Mouse (Mus musculus) right cerebral cortex, postnatal 36 days (tissue): ENCODE data around the gene Nudt17.
"Not testable (repeated sequence)": the region's sequence is repeated elsewhere in the genome, so short reads cannot be mapped to it uniquely, and the experiment has no call there.

Experiments
- DNase-seq, 2 experiments: peaks; one replicate each; pipeline ENCODE4 v3.0.0; 2022; ENCODE audit warnings: low spot score in 2 of 2, mixed read lengths in 1 of 2

Nudt17 gene

GRCm38 (mm10) chr3:96671519-96671918 is 36.8 kb downstream of the Nudt17 start:
- DNase-seq: no peak

DNA sequence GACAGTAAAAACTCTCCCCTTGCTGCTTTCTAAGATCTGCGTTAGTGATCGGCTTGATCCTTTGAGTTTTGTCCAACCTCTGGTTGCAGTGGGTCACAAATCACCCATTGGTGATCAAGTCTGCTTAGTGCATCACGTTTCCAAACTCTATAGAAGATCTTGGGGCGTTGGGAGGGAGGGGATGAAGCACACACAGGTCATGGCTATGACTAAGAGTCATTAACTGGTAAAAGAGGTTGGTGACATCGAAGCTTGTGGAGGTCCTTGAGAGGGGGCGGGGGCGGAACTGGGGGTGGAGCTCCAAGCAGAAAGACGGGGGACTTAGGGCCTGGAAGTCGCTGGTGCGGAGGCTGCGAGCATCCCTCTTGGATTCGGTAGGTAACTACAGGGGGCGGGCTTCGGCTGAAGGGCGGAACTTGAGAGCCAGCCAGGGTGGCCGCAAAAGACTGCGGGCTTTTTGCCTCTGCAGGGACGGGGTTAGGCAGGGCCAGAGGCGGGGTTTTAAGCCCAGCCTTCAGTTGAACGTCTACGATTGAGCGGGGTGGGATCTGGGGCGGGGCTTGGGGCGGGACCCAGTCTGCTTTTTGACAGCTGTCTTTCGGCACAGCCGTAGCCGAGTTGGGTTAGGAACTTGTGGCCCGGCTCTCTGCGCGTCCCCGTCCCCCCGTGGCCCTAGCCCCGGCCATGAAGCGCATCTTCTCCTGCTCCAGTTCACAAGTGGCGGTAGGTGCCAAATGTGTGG is 38.5 kb downstream of the Nudt17 start, which contains the start of gene Ankrd35:
TSS of gene Ankrd35 (plus strand) at position 405 of the 742 bp plus-strand sequence.
- peak; percentile 52 to 68 for DNase-seq

DNA sequence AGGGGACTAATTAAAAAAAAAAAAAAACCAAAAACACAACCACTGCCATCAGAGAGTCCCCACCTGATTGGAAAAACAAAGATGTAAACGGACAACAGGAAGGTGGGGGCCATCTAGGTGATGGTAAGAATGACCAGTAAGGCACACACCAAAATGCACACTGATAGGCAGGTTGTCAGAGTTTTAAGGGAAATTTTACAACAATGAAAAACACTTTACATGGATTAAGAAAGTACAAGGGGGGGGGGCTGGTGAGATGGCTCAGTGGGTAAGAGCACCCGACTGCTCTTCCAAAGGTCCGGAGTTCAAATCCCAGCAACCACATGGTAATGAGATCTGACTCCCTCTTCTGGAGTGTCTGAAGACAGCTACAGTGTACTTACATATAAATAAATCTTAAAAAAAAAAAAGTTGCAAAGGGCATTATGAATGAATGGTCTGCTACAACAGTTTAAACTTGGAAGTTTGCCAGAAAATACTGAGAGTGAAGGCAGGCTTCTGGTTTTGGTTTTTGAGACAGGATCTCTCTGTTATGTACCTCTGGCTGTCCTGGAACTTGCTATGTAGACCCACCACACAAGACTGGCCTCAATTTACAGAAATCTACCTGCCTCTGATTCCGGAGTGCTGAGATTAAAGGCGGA is 39.8 kb downstream of the Nudt17 start:
- DNase-seq: no peak

DNA sequence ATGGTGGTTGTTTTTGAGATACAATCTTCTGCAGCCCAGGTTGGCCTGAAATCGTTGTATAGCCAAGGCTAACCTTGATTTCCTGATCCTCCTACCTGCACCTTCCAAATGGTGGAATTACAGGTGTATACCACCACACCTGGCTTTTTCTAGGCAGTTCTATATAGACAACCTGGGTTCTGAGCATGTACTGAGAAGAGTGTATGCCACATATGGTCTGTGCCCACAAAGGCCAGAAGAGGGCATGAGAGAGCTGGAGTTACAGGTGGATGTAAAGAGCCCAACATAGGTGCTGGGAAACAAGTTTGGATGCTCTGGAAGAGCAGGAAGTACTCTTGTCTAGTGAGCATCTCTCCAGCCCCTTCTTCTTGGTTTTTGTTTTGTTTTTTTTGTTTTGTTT is 41.0 kb downstream of the Nudt17 start:
- no peak for DNase-seq

DNA sequence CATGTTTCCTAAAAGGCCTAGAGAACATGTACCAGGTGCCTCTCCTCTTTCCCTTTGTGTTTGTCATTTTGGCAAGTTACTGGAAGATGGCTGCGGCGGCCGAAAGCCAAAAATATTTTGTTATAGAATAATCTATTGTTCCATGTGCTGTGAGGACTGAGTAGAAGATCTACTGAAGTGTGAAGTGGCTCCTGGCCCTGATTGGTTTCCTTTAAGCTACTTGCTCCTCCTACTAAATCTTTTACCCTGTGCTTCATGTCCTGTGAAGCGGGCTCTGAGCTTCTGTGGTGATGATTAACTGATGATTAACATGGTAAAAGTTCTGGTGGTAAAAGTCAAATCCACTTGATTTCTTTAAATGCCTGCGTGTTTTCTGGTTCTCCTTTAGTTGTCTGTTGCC is 41.4 kb downstream of the Nudt17 start:
- no peak for DNase-seq

- not testable (repeated sequence) for DNase-seq
Observed at GRCm38 (mm10) chr3:96665732-96666363, 42.5 kb downstream of the Nudt17 start.

DNA sequence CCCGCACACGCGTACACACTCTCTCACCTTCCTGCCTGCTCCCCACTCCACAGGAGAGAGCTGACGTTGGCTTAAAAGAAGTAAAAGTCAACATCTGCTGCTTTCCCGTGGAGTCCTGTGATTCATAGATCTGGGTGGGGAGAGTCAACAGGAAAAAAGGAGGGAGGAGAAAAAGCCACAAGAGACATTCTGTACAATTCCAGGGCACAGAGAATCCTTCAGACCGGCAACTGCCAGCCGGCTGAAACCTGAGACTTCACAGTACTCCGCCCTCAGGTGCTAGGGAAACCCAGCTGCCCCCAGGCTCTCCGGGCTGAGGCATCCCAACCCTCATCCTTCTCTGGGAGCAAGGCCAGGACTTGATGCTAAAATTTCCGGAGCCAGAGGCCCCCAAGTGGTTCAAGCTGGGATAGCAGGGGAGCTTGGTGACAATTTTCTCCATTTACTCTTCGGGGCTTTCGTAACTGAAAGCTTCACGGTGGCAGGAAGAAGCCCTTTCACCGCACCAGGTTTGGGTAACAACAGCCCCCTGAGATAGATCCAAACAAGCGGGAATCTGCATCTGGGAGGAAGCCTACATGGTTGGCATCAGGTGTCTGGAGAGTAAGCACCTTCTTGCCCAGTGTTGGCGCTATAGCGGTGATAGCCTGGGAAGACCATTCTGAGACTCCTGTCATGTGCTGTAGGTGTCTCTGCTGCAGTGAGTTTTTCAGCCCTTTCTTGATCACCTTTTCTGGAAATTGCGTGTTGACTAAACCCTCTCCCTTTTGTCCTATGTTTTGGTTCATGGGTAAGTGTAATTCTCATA is 44.7 kb downstream of the Nudt17 start:
- peak; percentile 75 to 81 for DNase-seq

GRCm38 (mm10) chr3:96662731-96663316 is 45.5 kb downstream of the Nudt17 start:
- no peak for DNase-seq

DNA sequence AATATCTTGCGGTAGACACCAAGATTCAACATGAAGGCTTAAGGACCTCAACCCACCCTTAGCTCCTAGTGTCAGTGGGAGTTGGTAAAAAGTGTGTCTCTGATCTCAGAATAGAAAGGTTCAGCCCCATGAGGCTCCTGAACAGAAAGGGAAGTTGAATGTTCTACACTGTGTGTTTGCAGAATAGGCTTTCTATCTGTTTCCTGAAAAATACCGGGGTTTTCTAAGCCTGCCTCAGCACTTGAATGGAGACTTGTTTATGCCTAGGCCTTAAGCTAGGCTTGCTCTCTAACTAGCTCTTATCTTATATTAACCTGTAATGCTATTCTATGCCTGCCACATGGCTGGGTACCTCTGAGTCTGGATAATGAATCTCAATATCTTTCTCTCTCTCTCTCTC is 47.5 kb downstream of the Nudt17 start:
- no peak for DNase-seq
